Mouse (Mus musculus) thymus, postnatal 14 days (tissue): Measurements from ENCODE around the gene Fam171b.

Source experiments
- DNase-seq: peaks from one replicate; pipeline ENCODE4 v3.0.0; 2021

Gene Fam171b

GRCm38 (mm10) chr2:83812483-83813272 lies at the start of gene Fam171b:
Gene Fam171b (plus strand): TSS chr2:83812636.
- peak; percentile 64 for DNase-seq

- DNase-seq = no peak
These were observed 46.4 kb upstream of the Fam171b start for GRCm38 (mm10) chr2:83766058-83766457.

GRCm38 (mm10) chr2:83766878-83767277 lies 45.6 kb upstream of the Fam171b start:
- DNase-seq = no peak

- DNase-seq = no peak
These were observed 44.0 kb upstream of the Fam171b start for GRCm38 (mm10) chr2:83768311-83769047.

GRCm38 (mm10) chr2:83771155-83771812 lies 41.2 kb upstream of the Fam171b start:
- DNase-seq = peak; percentile 60

DNA sequence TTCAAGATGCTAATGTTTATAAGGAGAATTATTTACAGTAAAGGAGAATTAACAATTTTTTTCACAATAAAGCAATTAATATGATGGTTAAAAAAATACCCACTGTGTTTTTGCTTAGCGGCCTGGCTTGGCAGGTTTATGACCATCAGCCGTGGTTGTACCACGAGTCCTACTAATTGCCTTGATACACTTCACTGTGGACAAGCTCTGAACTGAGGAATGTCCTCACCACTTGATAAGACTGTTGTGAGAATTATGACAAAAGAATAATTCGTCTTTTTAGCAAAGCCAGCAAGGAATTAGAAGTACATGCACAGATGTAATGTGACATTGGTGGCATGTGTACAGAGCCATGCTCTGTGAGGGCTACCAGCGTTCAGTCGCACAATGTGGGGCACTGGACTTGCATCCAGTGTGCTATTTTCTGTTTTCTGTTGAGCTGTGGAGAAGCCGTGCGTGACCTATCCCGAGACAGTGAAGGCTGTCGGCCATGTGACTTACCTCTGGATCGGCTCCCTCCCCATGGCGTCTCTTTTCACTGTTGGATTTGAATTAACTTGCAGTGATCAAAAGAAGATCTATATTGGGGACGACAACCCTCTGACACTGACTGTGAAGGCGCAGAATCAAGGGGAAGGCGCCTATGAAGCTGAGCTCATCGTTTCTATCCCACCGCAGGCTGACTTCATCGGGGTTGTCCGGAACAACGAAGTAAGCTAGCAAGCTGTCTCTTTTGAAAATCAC lies 20.9 kb upstream of the Fam171b start:
- no peak for DNase-seq

DNA sequence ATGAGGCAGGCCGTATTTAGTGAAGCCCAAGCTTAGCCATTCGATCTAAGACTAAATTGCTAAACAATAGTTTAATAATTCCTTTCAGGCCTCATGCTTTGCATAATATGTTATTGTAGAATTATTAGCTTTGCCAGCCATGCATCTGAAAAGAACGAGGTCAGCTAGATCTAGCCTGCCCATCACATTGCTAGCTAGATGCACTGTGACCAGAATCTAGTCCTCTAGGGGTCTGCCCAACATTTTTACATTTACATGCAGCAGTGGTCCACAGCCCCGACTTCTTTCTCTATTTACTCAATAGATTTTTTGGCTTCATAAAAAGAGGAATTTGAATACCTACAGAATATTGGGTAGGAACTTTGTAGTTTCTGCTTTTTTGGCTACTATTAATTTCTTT lies 20.3 kb upstream of the Fam171b start:
- no peak for DNase-seq

- no peak for DNase-seq
These were observed 16.7 kb upstream of the Fam171b start for GRCm38 (mm10) chr2:83795766-83796165.

DNA sequence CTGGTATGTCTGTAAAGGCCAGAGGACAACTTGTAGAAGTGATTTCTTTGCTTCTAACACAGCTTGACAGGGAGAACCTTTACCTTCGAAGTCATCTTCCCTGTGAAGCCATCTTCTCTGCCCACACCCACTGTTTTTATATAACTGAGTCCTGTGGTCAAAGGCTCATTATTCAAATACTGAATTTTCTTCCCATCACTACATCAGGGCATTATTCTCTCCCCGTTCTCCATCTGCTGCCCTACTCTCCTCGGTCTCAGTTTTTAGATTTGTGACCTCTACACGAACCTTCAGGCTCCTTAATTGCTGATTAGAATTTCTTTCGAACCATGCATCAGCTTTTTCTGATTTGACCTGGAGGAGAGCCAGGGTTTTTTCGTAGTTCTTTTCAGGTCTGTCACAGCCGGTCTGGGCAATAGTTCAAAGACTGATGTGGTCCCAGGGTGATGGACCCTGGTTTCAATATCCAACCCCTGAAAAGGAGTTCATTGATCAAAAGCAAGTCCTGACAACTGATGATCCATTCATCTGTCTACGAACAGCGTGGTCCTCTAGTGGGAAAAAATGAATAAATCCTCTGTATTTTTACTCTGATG lies 14.4 kb upstream of the Fam171b start:
- DNase-seq = no peak

GRCm38 (mm10) chr2:83813273-83813892 lies 947 bp downstream of the Fam171b start:
- DNase-seq = no peak

- DNase-seq = no peak
These were observed 1.6 kb downstream of the Fam171b start for GRCm38 (mm10) chr2:83814009-83814408.

GRCm38 (mm10) chr2:83816147-83816546 lies 3.7 kb downstream of the Fam171b start:
- no peak for DNase-seq

GRCm38 (mm10) chr2:83825161-83825560 lies 12.7 kb downstream of the Fam171b start:
- no peak for DNase-seq

- DNase-seq = no peak
These were observed 16.6 kb downstream of the Fam171b start for GRCm38 (mm10) chr2:83828895-83829539.

DNA sequence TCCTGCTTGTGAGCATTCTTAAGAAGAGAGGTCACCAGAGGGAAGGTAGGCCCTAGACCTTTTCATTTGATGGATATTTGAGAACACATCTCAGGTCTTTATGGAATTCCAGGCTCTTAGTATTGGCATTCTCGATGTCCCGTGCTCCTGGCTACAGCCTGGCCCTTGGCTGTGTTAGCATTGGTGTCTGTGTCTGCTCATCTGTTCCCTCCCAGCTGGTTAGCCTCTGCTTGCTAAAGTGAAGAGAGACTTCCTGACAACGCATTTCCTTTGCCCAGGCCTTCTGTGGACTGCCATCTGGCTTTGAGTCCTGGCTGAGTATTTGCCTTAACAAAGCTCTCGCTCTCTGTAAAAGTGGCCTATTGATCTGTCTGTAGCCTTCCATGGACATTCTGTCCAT lies 20.5 kb downstream of the Fam171b start:
- no peak for DNase-seq

GRCm38 (mm10) chr2:83835313-83836070 lies 23.1 kb downstream of the Fam171b start:
- no peak for DNase-seq

GRCm38 (mm10) chr2:83848495-83848894 lies 36.1 kb downstream of the Fam171b start:
- DNase-seq = no peak

GRCm38 (mm10) chr2:83853423-83853822 lies 41.0 kb downstream of the Fam171b start:
- DNase-seq = no peak

- no peak for DNase-seq
These were observed 43.8 kb downstream of the Fam171b start for GRCm38 (mm10) chr2:83856236-83856635.

GRCm38 (mm10) chr2:83883850-83884420 lies 71.5 kb downstream of the Fam171b start:
- DNase-seq = no peak
